Mouse (Mus musculus) neutrophil, adult 65 days (primary cell): ENCODE measurements around the gene Sod2. TPM values are rescaled to one million over a fixed set of nuclear protein-coding genes. Genes with fewer than 3 reads are reported as not detected.

Experiments used
- total RNA-seq: library from RNA; stranded (reverse); gene quantifications from 2 replicates; pipeline ENCODE4 v1.2.4, GENCODE M21; 2023

Sod2 gene
- total RNA-seq, result 82.3 and 118 TPM in 2 replicates

GRCm38 (mm10) chr17:13006546-13006945, at the start of gene Sod2:
Sod2 (plus strand) TSS chr17:13006846.

GRCm38 (mm10) chr17:12960331-12960873, 46.2 kb upstream of the Sod2 start, which contains the start of gene Acat2:
Acat2 (minus strand) TSS chr17:12960747.

DNA sequence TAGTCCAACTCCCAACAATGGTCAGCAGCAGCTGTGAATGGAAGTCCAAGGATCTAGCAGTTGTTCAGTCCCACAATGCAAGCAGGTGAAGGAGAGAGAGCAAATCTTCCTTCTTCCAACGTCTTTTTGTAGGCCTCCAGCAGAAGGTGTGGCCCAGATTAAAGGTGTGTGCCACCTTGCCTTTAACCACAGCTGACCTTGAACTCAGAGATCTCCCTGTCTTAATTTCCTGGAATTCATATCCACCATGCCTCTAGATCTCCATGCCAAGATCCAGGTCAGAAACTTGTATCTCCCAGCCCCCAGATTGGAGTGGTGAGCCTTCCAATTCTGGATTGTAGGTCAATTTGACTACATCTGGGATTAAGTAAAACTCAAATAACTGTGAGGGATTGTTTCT, 12.6 kb upstream of the Sod2 start, which contains the start of gene Wtap:
Wtap (minus strand) TSS at position 101 of the 400 bp plus-strand sequence.

DNA sequence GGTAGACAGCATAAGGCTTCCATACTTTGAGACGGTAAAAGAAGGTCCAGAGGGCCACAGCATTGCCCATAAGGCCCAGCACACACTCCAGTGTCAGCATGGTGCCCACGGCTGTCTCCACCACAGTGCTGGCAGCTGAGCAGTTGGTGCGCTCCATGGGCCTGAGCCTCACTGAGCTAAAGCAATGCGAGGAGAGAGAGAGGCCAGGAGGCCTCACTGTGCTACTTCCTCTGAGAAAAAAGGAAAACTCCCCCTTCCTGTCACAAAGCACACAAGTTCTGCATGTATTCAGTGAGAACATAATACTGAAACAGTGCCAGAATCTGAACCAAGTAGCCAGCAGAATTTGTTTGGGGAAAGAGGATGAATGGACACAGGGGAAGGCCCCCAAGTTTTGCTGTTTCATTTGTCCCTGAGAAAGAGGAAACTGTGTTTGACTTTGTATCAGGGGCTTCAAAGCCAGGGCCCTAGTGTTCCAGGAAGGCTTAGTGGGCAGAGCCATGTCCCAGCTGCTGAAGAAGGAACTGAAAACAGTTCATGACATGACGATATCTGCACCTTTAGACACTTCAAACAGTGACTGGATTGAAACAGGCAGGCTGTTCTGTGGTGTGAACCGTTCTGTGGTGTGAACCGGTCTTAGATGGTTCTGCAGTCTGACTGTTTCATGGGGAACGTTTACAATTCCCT, 45.6 kb downstream of the Sod2 start, which contains the start of gene Gpr31b:
Gpr31b (minus strand) TSS at position 173 of the 690 bp plus-strand sequence.

DNA sequence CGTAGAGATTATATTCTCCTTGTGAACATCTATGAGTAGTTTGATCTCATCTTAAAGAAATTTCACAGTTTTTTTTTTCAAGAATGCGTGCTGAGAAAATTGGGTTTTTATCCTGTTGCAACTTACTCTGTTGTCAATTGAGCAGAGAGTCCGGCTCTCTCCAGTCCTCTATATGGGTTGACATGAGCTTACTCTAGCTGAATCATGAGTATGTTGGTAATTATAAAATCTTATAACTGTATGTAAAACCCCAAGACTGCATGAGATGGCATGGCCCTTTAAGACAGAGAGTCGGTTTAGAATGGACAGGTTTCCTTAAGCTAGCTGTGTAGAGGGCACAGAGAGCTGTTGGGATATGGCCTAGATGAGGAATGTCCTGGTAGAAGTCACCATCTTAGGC, 54.2 kb downstream of the Sod2 start, which contains the start of gene Tcp10b:
Tcp10b (plus strand) TSS at position 301 of the 400 bp plus-strand sequence.

Other genes starting within 250 kb of the Sod2 start
- gene Igf2r, start 237.2 kb upstream of the Sod2 start, total RNA-seq, result 25.6 and 28.2 TPM in 2 replicates
- not detected in 2 replicates for gene Mas1, start 138.7 kb upstream of the Sod2 start, total RNA-seq
- gene Mrgprh, start 130.8 kb upstream of the Sod2 start, total RNA-seq, result not detected in 2 replicates
- gene Pnldc1, start 96.6 kb upstream of the Sod2 start, total RNA-seq, result not detected in 2 replicates
- 90.3 and 93.7 TPM in 2 replicates for gene Tcp1, start 91.1 kb upstream of the Sod2 start, total RNA-seq
- 43.5 and 47.2 TPM in 2 replicates for gene Mrpl18, start 90.5 kb upstream of the Sod2 start, total RNA-seq
- gene Acat3, start 66.2 kb upstream of the Sod2 start, total RNA-seq, result not detected in 2 replicates
- gene Acat2, start 46.1 kb upstream of the Sod2 start, total RNA-seq, result 5.7 and 6.4 TPM in 2 replicates
- 73.5 and 94.9 TPM in 2 replicates for gene Wtap, start 12.7 kb upstream of the Sod2 start, total RNA-seq
- gene Gpr31b, start 45.5 kb downstream of the Sod2 start, total RNA-seq, result 0.41 and 1.5 TPM in 2 replicates
- gene Tcp10b, start 54.3 kb downstream of the Sod2 start, total RNA-seq, result not detected in 2 replicates
- gene Unc93a, start 125.0 kb downstream of the Sod2 start, total RNA-seq, result 2.1 TPM in 2 replicates
- gene Smok2a, start 214.3 kb downstream of the Sod2 start, total RNA-seq, result not detected in 2 replicates
- gene Smok2b, start 223.4 kb downstream of the Sod2 start, total RNA-seq, result not detected in 2 replicates